Mouse (Mus musculus) adrenal gland, postnatal 4 days (tissue): Measurements from ENCODE around the gene Arhgef12. TPM values are rescaled to one million over a fixed set of nuclear protein-coding genes. Genes with fewer than 3 reads are reported as not detected.
"Not testable (repeated sequence)": the region's sequence is repeated elsewhere in the genome, so short reads cannot be mapped to it uniquely, and the experiment has no call there.

Source experiments
- DNase-seq, 2 experiments: peaks; one replicate each; pipeline ENCODE4 v3.0.0; 2021 to 2022; ENCODE audit warnings: low spot score in 2 of 2, mixed read lengths in 2 of 2
- total RNA-seq, 2 experiments: library from RNA; stranded (reverse); gene quantifications; 2 replicates each; pipeline ENCODE4 v1.2.3; 2021

The Arhgef12 gene
- total RNA-seq, 2 experiments from 2014 or later: 98.7 to 111 TPM

DNA sequence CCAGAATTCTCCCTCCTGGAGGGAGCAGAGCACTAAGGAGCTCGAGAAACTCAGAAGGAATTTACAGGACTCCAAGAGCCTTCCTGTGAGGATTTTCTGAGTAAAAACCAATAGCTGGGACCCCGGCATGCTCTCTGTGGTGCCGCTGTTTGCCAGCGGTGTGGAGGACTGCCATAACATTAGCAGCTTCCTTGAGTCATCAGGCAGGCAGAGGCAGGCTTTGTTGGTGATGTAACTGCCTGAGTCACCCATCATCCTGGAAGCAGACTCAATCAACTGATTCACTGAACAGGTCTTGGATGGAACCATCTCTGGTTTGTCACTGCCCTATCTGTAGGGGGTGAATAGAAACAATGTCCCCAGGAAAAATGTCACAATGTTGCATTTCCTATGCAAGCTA is 96.0 kb downstream of the Arhgef12 start:
- DNase-seq: no peak

DNA sequence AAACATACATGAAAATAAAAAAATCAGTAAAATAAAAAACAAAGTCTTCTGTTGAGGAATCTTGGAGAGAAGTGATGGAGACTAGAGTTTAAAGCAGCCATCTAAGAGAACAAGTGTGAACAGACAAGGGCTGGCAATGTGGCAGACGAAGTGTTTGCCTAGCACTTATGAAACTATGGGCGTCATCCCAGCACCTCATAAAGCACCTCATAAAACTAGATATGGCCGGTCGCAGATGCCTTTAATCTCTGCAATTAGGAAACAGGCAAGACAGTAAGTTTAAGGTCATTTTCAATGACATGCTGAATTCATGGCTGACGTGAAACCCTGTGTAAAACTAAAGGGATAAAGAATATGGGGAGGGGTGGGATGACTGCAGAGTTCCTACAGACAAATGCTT is 103.2 kb downstream of the Arhgef12 start:
- DNase-seq: no peak

DNA sequence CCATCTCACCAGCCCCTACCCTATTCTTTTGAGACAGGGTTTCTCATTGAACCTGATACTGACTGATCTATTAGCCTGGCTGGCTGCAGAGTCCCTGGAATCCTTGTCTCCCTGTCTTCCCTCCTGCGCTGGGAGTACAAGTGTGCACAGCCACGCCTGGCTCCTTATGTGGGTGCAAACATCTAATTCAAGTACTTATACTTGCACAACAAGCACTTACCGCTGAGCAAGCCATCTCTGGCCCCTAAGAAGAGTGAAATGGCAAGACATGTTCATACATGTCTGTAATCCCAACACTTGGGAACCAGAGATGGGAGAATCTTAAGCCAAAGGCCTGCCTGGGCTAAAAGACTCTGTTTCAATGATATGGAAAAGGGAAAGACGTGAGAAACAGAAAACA is 104.0 kb downstream of the Arhgef12 start:
- DNase-seq: no peak

DNA sequence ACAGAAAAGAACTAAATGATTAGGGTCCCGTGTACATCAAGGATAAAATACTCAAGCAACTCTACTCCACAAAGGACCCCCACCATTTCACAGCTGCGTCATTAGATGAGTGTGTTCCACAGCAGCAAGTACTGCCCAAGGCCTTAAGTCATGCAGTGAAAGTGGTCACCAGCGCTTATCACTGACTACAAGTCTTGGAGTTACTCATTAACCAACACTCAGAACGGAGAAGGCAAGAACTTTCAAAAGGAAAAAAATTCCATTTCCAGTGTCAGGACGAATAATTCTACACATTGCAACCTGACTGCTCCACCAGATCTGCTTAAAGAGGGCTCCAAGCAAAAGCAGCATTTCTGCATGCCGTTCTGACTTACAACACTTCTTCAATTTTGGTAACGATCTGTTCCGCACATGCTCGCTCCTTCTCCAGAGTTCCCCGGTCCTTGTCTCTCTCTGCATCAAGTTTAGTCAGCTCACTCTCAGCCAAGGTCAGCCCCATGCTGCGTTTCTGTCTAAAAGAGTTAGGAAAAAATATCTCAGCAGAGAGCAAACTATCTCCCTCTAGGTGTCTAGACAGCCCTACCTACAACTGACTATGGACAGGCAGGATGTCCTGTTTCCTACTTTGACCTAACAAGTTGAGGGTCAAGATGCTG is 106.3 kb downstream of the Arhgef12 start:
- DNase-seq: no peak

DNA sequence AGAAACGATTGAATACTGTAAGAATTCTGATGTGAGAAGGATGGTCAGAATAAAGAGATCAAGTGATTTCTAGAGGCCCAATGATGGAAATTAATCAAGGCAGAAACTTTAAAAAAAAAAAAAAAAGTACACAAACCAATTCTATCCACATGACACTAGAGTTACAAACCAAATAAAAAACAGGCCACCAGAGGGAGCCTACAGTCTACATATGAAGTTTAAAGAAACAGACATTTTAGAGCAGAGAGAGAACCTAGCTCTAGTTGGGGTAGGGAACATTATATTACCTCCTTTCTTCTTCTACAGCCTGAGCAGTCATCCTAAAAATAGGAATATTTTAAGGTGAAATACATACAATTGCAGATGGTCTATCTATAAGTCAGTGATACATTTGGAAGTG is 107.0 kb downstream of the Arhgef12 start:
- no peak for DNase-seq

DNA sequence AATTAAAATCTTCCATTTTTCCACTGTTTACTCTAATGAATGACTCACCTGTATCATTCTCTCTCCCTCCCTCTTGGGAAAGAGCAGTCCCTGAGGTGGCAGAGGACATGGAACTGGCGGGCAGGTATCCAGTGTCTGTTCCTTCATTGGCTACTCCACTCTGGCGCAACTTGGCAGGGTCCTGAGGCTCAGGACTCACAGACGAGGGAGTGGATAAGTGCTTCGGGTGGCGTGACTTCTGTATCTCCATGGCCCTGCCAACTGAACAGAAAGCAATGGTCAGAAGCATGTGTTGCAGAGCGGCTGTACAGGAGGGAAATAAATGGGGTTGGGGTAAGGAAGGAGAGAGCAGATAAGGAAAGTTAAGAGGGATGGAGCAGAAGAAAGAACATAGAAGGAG is 109.5 kb downstream of the Arhgef12 start:
- DNase-seq: no peak

DNA sequence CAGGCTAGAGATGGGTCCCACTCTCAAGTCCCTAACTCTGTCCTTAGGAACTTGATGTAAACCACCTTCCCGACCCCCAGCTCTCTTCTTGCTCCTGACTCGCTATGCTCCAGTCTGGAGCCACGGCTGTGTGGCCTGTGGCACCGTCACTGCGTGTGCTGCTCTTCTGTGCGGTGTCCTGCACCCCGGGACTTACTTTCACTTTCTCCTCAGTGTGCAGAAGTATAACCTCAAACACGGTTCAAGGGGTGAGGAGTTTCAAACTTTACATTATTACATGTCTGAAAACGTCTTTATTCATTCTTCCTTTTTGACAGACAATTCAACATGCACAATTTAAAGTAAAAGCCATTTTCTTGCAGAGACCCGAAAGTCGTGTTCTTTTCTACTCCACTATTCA is 111.7 kb downstream of the Arhgef12 start:
- DNase-seq: no peak

DNA sequence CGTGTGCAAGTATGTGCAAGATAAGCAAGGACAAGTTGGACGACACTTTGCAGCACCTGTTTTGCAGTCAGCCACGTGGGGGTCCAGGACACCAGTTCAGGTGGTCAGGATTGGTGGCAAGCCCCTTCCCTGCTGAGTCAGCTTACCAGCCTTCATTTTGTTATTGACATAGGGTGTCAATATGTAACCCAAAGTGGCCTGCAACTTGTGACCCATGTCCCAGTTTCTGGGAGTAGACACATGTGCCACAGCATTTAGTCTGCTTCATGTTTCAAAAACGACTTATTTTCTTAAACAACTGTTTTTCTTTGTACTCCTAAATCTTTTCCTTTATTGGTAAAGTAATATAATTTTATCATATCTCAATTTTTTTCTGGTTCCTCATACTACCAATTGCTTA is 112.3 kb downstream of the Arhgef12 start:
- no peak for DNase-seq

DNA sequence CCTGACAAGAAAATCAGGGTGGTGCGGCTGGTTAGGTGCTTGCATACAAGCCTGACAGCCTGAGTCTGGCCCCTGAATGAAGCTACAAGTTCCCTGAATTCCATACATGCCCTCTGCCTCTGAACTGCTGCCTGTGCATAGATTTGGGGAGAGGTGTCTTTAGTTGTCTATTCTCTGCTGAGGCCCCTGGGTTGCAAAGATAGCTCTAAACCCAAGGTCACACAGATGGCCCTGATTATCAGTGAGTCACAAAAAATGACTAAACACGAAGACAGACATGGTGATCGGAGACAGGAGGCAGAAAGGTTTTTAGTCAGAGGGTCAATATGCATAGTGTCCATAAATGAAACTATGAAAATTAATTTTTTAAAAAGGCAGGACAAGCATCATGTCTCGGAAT is 113.4 kb downstream of the Arhgef12 start:
- DNase-seq: no peak

DNA sequence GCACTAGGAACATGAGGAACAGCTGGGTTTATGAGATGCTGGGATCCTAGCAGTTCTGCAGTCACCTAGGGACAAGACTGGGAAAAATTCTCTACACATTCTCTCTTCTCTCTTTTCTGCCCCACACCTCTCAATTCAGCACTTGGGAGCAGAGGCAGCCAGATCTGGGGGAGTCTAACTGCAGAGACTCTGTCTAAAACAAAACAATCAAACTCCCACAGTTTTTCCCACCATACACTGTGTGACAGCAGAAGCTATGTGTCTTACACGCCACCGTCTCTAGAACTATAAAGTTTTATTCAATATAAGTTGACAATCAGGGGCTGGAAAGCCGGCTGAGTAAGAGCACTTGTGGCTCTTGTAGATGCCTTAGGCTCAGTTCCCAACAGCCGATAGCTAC is 119.1 kb downstream of the Arhgef12 start:
- DNase-seq: no peak

DNA sequence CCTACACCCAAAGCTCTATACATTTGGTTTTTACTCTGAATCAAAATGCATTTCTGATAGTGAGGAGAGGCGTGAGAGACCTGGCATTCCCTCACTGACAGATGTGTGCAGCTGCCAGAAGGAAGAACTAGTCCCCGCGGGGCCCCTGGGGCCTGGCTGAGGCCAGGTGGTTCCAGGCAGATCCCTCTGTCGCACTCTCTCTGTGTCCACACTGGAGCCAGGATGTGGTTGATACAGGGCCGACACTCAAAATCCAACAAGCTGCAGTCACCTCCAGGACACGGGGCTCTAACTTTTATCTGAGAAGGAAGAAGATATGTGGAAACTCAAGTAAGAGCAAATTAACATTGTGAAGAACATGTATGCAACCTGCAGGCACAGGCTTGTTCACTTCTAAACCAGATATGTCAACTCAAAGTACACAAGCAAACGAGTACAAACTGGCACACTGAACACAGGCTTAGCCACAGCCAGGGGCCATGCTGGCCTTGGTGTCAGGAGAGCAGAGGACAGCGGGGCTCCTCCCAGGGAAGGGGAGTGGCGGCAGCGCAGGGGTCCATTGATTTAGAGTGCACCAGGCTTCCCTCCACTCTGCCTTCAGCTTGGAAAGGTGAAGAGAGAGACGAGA is 138.0 kb downstream of the Arhgef12 start:
- no peak for DNase-seq

DNA sequence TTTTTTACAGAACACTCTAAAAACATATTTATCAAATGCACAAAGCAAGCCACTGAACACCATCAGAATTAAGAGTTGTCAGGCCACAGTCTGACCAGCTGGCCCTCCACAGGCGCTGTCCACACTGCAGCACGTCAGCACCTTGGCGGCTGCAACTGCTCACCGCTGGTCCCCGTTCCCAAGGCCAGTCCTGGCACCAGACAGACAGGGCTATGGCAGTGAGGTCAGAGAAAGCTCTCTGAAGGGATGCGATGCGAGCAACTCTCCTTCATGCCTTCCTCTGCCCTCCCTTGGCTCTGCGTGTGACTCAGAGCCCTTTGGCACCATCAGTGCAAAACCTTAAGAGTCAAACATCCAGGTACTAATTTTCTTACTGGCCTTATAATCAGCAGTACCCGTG is 139.3 kb downstream of the Arhgef12 start:
- no peak for DNase-seq

DNA sequence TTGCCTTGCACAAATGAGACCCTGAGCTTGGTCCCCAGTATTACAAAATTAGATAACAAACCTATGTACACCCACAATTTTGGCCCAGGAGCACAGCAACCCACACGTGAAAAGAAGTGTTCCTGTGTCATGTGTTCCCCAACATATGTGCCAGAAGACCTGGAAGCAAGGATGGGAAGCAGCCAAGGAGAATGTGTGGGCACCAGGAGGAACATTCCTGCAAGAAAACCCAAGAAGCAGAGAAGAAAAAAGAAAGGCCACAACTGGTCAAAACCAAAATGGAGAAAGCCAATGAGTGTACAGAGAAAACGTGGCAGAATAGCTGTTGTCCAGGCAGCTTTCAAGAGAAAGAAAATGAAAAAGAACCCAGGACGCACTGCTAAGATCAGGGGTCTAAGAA is 142.2 kb downstream of the Arhgef12 start:
- not testable (repeated sequence) for DNase-seq

DNA sequence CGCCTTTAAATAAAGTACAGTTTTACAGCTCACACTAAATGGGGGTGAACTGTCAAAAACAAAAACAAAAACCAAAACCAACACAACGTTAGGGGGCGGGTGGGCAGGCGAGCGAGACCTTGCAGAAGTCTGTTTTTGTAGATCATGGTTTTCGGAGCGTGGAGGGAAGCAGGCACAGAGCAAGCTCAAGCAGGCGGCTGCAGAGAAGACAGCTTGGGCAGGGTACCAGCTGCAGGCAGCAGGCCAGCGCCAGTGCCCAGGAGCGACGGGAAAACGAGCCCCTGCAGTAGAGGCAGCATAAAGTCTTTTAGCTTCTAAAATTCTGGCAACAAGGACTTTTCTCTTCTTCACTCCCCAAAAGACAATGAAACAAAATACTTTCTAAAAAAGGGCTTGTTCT is 142.7 kb downstream of the Arhgef12 start:
- no peak for DNase-seq

DNA sequence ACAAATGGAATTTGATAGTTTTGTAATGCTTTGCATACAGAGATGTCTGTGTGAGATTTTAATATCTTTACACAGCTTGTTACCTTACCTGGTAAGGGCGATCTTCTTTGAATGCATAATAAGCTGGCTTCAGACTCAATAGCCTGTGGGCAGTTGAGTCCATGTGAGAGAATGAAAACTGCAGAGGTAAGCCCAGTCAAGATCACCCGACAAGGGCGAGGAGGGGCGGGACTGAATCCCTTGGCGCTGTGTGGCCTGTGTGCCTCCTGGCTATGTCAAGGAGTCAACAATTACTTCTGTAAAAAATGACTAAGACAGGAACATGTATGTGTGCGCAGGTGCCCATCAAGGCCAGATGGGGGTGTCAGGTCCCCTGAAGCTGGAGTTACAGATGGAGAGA is 144.5 kb downstream of the Arhgef12 start:
- DNase-seq: no peak

DNA sequence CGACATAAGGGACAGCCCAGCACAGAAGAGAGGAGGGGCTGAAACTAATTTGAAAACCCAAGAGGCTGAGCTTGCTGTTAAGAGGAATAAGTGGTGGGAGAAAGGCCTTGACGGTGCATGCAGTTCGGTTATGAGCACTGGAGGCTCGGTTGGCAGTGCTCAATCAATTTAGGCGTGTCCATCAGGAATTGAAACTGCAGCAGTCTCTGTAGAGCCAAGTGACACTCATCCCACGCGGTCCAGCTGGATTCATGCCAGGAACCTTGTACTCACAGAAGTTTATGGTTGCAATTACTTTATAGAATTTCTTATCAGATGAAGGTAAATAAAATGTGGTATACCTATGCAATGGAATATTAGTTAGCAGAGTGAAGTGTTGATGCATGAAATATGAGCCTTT is 148.6 kb downstream of the Arhgef12 start:
- no peak for DNase-seq

DNA sequence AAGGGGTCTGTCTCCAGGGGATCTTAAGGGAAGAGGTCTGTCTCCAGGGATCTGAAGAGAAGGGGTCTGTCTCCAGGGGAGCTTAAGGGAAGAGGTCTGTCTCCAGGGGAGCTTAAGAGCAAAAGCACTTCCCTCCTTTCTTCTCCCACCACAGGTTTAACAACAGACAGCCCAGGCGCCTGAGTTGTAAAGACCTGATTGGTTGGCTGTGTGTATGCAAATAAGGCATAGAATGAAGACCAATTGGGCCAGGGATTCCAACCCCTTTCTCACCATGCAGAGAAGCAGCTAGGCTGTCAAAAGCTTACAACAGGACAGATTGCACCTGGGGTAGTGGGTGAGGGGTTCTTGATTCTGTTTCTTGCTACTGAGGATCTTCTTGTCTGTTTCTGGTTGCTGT is 158.7 kb downstream of the Arhgef12 start:
- no peak for DNase-seq

DNA sequence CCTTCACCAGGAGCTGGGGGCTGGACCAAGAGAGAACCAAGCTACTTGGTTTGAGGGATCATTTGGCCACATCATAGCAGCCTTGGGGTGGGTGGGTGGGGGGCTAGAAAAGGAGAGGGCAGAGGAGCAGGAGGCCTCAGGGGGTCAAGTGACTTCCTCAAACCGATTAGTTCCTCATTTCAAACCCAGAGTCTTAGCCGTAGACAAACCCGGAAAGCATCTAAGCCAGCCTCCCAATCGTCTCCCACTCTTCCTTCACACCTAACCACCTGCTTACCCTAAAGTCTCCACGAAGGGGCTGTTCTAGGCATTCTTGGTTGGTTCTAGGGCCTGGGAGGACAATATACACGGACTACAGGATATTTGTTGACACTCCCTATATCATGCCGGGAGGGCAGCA is 161.9 kb downstream of the Arhgef12 start:
- no peak for DNase-seq

DNA sequence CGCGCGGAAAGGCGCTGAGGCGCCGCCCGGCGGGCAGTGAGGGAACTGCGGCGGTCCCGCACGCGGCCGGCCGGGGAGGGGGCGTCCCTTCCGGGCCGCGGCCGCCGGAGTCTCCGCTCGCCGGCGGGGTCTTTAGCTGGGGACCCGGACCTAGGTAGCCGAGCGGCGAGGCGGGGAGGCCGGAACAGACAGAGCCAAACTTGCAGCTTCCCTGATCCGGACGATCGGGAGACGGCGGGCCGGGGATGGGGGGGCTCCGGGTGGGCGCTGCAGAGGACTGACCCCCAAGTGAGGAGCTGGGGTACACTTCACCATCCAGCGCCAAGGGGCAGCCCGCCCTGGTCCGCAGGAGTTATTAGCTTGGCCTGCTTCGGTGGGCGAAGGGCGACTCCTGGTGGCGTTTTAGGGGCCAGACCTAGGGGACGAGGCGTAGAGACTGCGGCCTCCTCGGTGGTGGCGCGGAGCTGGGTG is 162.5 kb downstream of the Arhgef12 start:
- DNase-seq: peak; percentile 65 to 71

DNA sequence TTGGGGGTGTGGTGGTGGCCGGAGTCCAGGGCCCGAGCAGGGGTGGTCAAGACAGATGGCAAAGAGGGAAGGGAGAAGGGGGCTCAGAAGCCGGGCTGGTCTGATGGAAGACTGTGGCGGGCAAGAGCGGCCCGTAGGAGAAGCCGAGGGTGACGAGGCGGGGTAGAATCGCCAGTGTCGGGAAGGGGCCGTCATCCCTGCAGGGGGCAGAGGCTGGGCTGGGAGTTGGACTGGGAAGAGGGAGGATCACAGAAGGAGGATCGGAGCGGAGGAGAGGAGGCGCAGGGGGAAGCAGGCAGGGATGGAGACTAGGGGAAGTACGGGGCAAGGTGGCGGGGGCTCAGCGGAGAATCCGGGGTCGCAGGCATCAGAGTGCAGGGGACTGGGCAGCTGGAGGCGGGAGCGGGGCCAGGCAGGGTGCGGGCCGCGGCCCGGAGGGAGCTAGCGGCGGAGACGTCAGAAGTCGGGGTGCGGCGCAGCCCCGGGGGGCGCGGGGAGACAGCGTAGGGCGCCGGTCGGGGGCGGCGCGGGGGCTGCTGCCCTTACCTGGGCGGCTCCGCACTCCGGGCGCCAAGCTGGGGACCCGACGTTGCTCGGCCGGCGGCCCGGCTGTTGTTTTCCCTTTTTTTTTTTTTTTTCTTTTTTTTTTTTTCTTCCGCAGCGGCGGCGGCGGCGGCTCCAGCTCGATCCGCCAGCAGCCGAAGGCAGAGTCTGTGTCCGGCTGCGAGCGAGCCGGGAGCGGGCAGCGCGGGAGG is 163.1 kb downstream of the Arhgef12 start, which contains the start of gene Grik4:
TSS of gene Grik4 (minus strand) at position 713 of the 755 bp plus-strand sequence.
- no peak for DNase-seq

DNA sequence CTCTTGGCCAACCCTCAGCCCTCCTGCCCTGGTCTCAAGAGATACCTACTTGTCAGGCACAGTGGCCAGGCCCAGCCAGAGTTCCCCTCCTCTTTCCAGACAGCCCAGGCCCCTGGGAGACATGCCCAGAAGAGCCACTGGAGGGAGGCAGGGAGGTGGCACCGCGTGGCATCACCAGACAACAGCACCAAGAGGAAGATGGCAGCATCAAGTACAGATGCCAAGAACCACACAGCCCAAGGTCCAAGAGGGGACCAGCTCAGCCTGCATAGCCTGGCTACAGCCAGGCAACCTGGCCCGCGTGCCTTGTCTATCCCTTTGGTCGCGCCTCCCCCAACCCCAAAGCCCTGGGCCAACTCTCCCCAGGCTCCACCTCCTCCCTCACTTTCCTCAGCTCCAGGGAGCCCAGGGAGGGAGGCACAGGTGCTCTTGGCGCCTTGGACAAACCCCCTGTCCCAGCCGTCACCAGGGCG is 163.9 kb downstream of the Arhgef12 start:
- no peak for DNase-seq

DNA sequence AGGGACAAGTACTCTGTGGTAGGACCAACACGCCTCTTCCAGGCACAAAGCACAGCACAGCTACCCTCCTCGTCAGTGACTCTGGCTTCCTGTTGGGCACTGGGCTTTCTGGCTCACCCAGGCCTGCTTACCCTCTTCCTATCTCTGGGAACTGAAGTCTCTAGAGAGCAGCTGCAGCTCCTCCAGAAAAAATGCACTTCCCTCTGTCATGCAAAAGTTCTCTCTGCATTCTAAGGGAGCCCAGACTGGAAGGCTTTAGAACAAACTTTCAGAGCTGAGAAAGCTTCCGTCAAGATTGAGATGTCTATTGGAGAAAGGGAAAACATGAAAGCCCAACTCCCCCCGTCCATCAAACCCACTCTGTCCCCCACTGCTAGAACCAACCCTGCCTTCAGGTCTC is 164.9 kb downstream of the Arhgef12 start:
- no peak for DNase-seq
